8 mouse cellular contexts compared by ENCODE assay signal in the genomic region with DNA sequence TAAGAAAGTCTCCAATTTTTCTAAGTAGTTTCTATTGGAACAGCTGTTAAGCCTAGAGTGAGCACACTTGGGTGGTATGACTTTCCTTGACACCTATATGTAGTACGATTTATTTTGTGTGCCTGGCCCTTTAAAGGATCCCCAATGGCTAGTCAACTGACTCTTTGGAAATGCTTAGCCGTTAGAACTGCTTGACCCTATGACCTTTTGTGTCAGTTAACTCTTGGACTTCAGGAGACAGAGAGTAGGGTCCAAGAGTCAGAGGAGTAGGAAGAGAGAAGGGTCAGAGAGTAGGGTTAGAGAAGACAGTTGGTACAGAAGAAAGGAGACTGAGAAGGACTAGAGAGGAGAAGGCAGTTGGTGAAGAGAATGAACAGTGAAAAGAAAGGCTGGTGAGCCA. TPM values are rescaled to one million over a fixed set of nuclear protein-coding genes. Genes with fewer than 3 reads are reported as not detected.
DNase-seq lines count a peak whose midpoint lies in the region; ATAC-seq and TF ChIP-seq lines count a peak whose summit lies in the region.

A gene (plus strand): TSS at position 292 of the 400 bp plus-strand sequence.

- H3K27ac ChIP-seq in thymus, adult 2 months (ENCODE audit: control insufficient read depth, insufficient read depth, low read length), result no peak within 1 kb of the TSS

- 87% methylated on average over 2 of the region's 2 CpGs for WGBS in thymus, adult 2 months

- no peak within 1 kb of the TSS for H3K4me3 ChIP-seq in thymus, adult 2 months (ENCODE audit: control insufficient read depth, insufficient read depth, low read length)

- TF ChIP-seq CTCF in thymus, adult 2 months (IDR thresholded peaks at IDR 0.05; ENCODE audit: borderline replicate concordance, control insufficient read depth, extremely low read depth, insufficient read depth, low read length, poor library complexity), result no peak

- no peak for DNase-seq in thymus, adult 2 months
- DNase-seq in thymus, adult 18-20 months, result no peak
- DNase-seq in heart, postnatal 10 days, result no peak
- DNase-seq in left cerebral cortex, postnatal 14 days (ENCODE audit: low spot score in 2 of 2), result no peak
- DNase-seq in frontal cortex, postnatal 10 days (ENCODE audit: low spot score in 2 of 2), result no peak
- no peak for DNase-seq in ovary, adult 18-20 months (ENCODE audit: low spot score)

- TF ChIP-seq POLR2A in thymus, adult 2 months (IDR thresholded peaks at IDR 0.05; ENCODE audit: control insufficient read depth, extremely low read depth, insufficient read depth, low read length, poor library complexity), result no peak

- peaks cover 10% of the 10 kb centered on the region for H3K4me1 ChIP-seq in thymus, adult 2 months (replicated peaks; ENCODE audit: control insufficient read depth, insufficient read depth, low read length)

- ATAC-seq in erythroid progenitor cell, adult 5-6 weeks (replicated peaks; ENCODE audit: low FRiP score, poor library complexity, severe bottlenecking), result no peak
- no peak for ATAC-seq in monocyte, adult 5-6 weeks (replicated peaks; ENCODE audit: insufficient number of reproducible peaks, low FRiP score, low TSS enrichment, poor library complexity, severe bottlenecking)

- no peaks in the 10 kb centered on the region for H3K36me3 ChIP-seq in thymus, adult 2 months (ENCODE audit: control insufficient read depth, insufficient read depth, low read length)

- intact Hi-C loops in heart, postnatal 10 days (cut with DNase I), result loop anchor here (2.0 kb wide), 1 partner anchor 52 kb away; a partner anchor contains a TSS
- intact Hi-C loops in left cerebral cortex, postnatal 14 days (cut with DNase I), result no loop called here

- no peaks in the 10 kb centered on the region for H3K27me3 ChIP-seq in thymus, adult 2 months (ENCODE audit: control insufficient read depth, insufficient read depth, low read length)

RNA-seq across cellular contexts. Expression of the gene that starts here (rescaled TPM):
- polyA plus RNA-seq in thymus, adult 2 months (2012; rRNA removed), result 28.6 and 31.6 TPM in 2 replicates
- 33.9 and 55.3 TPM in 2 replicates for total RNA-seq in erythroid progenitor cell, adult 5-6 weeks (2015; ENCODE audit: low replicate concordance)
- 67.9 and 85.7 TPM in 2 replicates for total RNA-seq in erythroid progenitor cell, adult 5-6 weeks (2017; ENCODE audit: low replicate concordance)
- 10 to 100 TPM; 47.9 to 50.7 TPM for total RNA-seq in heart, postnatal 10 days (2021)
- 10 to 100 TPM; 43.2 to 48.6 TPM for total RNA-seq in left cerebral cortex, postnatal 14 days (2021)
- 121 to 139 TPM (median 122 TPM) in 3 replicates for total RNA-seq in monocyte, adult 5-6 weeks (2017)
